Mouse (Mus musculus) brain, embryonic 14.5 days (tissue): ENCODE results near the gene Crtac1.

Experiments
- CTCF ChIP-seq: fragments of 200-500 bp; IDR thresholded peaks from 2 replicates; pipeline ENCODE4 v1.5.1; 2012; ENCODE audit warnings: inconsistent platforms, mild to moderate bottlenecking, moderate library complexity, borderline replicate concordance; ENCODE audit not compliant: insufficient read depth, insufficient read length; ENCODE audit errors: extremely low read depth
- POLR2A ChIP-seq: fragments of 200-500 bp; IDR thresholded peaks from 2 replicates; pipeline ENCODE4 v1.6.1; 2012; ENCODE audit warnings: mild to moderate bottlenecking, inconsistent platforms, borderline replicate concordance; ENCODE audit not compliant: poor library complexity, insufficient read depth, insufficient read length, severe bottlenecking; ENCODE audit errors: extremely low read depth

- no peak for TF ChIP-seq CTCF
- no peak for TF ChIP-seq POLR2A
These were observed 113.7 kb downstream of the Crtac1 start for GRCm38 (mm10) chr19:42317648-42318425.
